Mouse (Mus musculus) ovary, postnatal 36 days (tissue): ENCODE data around the gene Phtf1.

Experiments
- DNase-seq: peaks from one replicate; pipeline ENCODE4 v3.0.0; 2022; ENCODE audit warnings: low spot score, mixed read lengths

Gene Phtf1

GRCm38 (mm10) chr3:103967861-103968691, at the start of gene Phtf1:
Gene Phtf1 (plus strand): TSS chr3:103968110.
- DNase-seq, result peak; percentile 87

- no peak for DNase-seq
These were observed 47.8 kb upstream of the Phtf1 start for GRCm38 (mm10) chr3:103920094-103920493.

GRCm38 (mm10) chr3:103925302-103925701, 42.6 kb upstream of the Phtf1 start:
- no peak for DNase-seq

- DNase-seq, result peak; percentile 26
These were observed 40.4 kb upstream of the Phtf1 start for GRCm38 (mm10) chr3:103927511-103927910.

GRCm38 (mm10) chr3:103944794-103945562, 22.9 kb upstream of the Phtf1 start:
- no peak for DNase-seq

- no peak for DNase-seq
These were observed 19.2 kb upstream of the Phtf1 start for GRCm38 (mm10) chr3:103948666-103949065.

GRCm38 (mm10) chr3:103960622-103961021, 7.3 kb upstream of the Phtf1 start:
- no peak for DNase-seq

GRCm38 (mm10) chr3:103967231-103967630, 679 bp upstream of the Phtf1 start:
- DNase-seq, result no peak

- no peak for DNase-seq
These were observed 791 bp downstream of the Phtf1 start for GRCm38 (mm10) chr3:103968701-103969100.

GRCm38 (mm10) chr3:103971157-103971556, 3.2 kb downstream of the Phtf1 start:
- no peak for DNase-seq

GRCm38 (mm10) chr3:103984556-103984955, 16.6 kb downstream of the Phtf1 start:
- DNase-seq, result no peak

- no peak for DNase-seq
These were observed 17.3 kb downstream of the Phtf1 start for GRCm38 (mm10) chr3:103985194-103985593.

GRCm38 (mm10) chr3:103987831-103988432, 20.0 kb downstream of the Phtf1 start:
- no peak for DNase-seq

GRCm38 (mm10) chr3:103989352-103989751, 21.4 kb downstream of the Phtf1 start:
- DNase-seq, result no peak

GRCm38 (mm10) chr3:103991271-103991670, 23.4 kb downstream of the Phtf1 start:
- DNase-seq, result no peak

GRCm38 (mm10) chr3:103998724-103999123, 30.8 kb downstream of the Phtf1 start:
- DNase-seq, result no peak

- no peak for DNase-seq
These were observed 39.1 kb downstream of the Phtf1 start for GRCm38 (mm10) chr3:104006896-104007466.

- peak; percentile 21 for DNase-seq
These were observed 39.6 kb downstream of the Phtf1 start for GRCm38 (mm10) chr3:104007479-104007878.

GRCm38 (mm10) chr3:104009924-104010662, 42.2 kb downstream of the Phtf1 start:
- no peak for DNase-seq

GRCm38 (mm10) chr3:104011972-104012371, 44.1 kb downstream of the Phtf1 start:
- no peak for DNase-seq

- no peak for DNase-seq
These were observed 50.0 kb downstream of the Phtf1 start for GRCm38 (mm10) chr3:104017931-104018330.

GRCm38 (mm10) chr3:104019453-104019852, 51.5 kb downstream of the Phtf1 start:
- no peak for DNase-seq
